Mouse (Mus musculus) CD4-positive, CD25-positive, alpha-beta regulatory T cell, adult 4 months (primary cell): Measurements from ENCODE around the gene Cds2. TPM values are rescaled to one million over a fixed set of nuclear protein-coding genes. Genes with fewer than 3 reads are reported as not detected.

Experiments used
- polyA plus RNA-seq, 2 experiments: library from polyadenylated mRNA; unstranded; fragments of 100-300 nt; shearing (Covaris generic); gene quantifications; one replicate each; pipeline ENCODE4 v1.2.1; 2017

The Cds2 gene
- polyA plus RNA-seq, 2 experiments from 2014 or later, result 19.5 to 25.8 TPM

Other genes with a start within 250 kb of the Cds2 start
- 100 to 1,000 TPM in 1 of 2 experiments, 10 to 100 TPM in 1; 67.6 to 113 TPM for gene Rassf2, start 232.9 kb upstream of the Cds2 start, polyA plus RNA-seq
- 10 to 100 TPM; 14.0 to 16.4 TPM for gene Slc23a2, start 118.0 kb upstream of the Cds2 start, polyA plus RNA-seq
- gene Tmem230, start 15.3 kb upstream of the Cds2 start, polyA plus RNA-seq, result 10 to 100 TPM; 30.1 to 39.8 TPM
- 100 to 1,000 TPM; 137 to 146 TPM for gene Pcna, start 9.8 kb upstream of the Cds2 start, polyA plus RNA-seq
- gene Prokr2, start 122.3 kb downstream of the Cds2 start, polyA plus RNA-seq, result not detected